Mouse (Mus musculus) erythroblast, embryonic 14.5 days (primary cell): ENCODE data around the gene Olfr721-ps1.

Experiments used
- GATA1 ChIP-seq: IDR thresholded peaks from 2 replicates; pipeline ENCODE4 v1.6.1; 2012; ENCODE audit warnings: low read length, inconsistent platforms, mixed read lengths
- TAL1 ChIP-seq: IDR thresholded peaks from 3 replicates; pipeline ENCODE4 v1.6.1; 2012; ENCODE audit warnings: low read length, inconsistent platforms, mixed read lengths

- TF ChIP-seq TAL1 (no peak), GATA1 (no peak)
Observed at GRCm38 (mm10) chr14:14436078-14436658, 35.1 kb downstream of the Olfr721-ps1 start.
